Mouse (Mus musculus): ENCODE results near the gene Clmp.

DNA sequence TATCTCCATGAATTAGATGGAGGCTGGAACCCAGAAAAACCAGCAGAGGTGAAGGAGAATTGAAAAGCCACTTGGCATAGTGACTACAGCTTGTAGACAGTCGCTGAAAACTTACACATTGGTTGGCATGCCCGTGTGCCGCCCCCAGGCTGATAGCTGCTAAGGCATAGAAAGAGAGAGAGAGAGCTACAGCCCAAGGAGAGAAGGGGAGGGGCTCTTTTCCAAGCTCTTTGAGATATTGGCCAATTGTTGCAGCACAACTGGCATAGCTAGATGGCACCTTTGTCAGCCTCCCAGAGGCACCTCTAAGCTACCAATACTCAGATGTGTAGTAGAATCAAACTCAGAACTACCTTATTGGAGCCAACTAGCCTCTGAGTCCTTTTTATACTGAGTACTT, 1.8 kb downstream of the Clmp start:
- no peak for TF ChIP-seq CTCF (IDR thresholded peaks at IDR 0.05; ENCODE audit: control insufficient read depth, insufficient read depth, insufficient replicate concordance, low read depth, low read length)
- TF ChIP-seq POLR2A (IDR thresholded peaks at IDR 0.05; ENCODE audit: control insufficient read depth, low read depth, low read length) = no peak
